Mouse (Mus musculus): ENCODE results near the gene Adamtsl4.
"Not testable (repeated sequence)": the region's sequence is repeated elsewhere in the genome, so short reads cannot be mapped to it uniquely, and the experiment has no call there.

The Adamtsl4 gene

GRCm38 (mm10) chr3:95676745-95677419, 10.8 kb downstream of the Adamtsl4 start:
- DNase-seq (ENCODE audit: low spot score): peak; percentile 74

- DNase-seq (ENCODE audit: low spot score): peak; percentile 63
Measured at GRCm38 (mm10) chr3:95675301-95676092, 12.2 kb downstream of the Adamtsl4 start.

- DNase-seq (ENCODE audit: low spot score): no peak
Measured at GRCm38 (mm10) chr3:95674812-95675211, 12.9 kb downstream of the Adamtsl4 start.

GRCm38 (mm10) chr3:95674236-95674635, 13.5 kb downstream of the Adamtsl4 start:
- peak; percentile 65 for DNase-seq (ENCODE audit: low spot score)

GRCm38 (mm10) chr3:95673707-95674211, 14.0 kb downstream of the Adamtsl4 start:
- no peak for DNase-seq (ENCODE audit: low spot score)

GRCm38 (mm10) chr3:95672861-95673706, 14.6 kb downstream of the Adamtsl4 start:
- no peak for DNase-seq (ENCODE audit: low spot score)

GRCm38 (mm10) chr3:95672461-95672860, 15.3 kb downstream of the Adamtsl4 start:
- no peak for DNase-seq (ENCODE audit: low spot score)

GRCm38 (mm10) chr3:95671201-95671600, 16.5 kb downstream of the Adamtsl4 start:
- no peak for DNase-seq (ENCODE audit: low spot score)

- not testable (repeated sequence) for DNase-seq (ENCODE audit: low spot score)
Measured at GRCm38 (mm10) chr3:95670419-95670818, 17.3 kb downstream of the Adamtsl4 start.

GRCm38 (mm10) chr3:95669309-95669665, 18.4 kb downstream of the Adamtsl4 start:
- DNase-seq (ENCODE audit: low spot score): no peak

- DNase-seq (ENCODE audit: low spot score): no peak
Measured at GRCm38 (mm10) chr3:95668589-95669308, 19.0 kb downstream of the Adamtsl4 start.

GRCm38 (mm10) chr3:95668026-95668425, 19.7 kb downstream of the Adamtsl4 start:
- DNase-seq (ENCODE audit: low spot score): peak; percentile 42

GRCm38 (mm10) chr3:95667521-95667920, 20.2 kb downstream of the Adamtsl4 start:
- no peak for DNase-seq (ENCODE audit: low spot score)

GRCm38 (mm10) chr3:95666124-95666844, 21.4 kb downstream of the Adamtsl4 start:
- peak; percentile 69 for DNase-seq (ENCODE audit: low spot score)

GRCm38 (mm10) chr3:95664940-95665352, 22.8 kb downstream of the Adamtsl4 start:
- DNase-seq (ENCODE audit: low spot score): no peak

GRCm38 (mm10) chr3:95663969-95664608, 23.6 kb downstream of the Adamtsl4 start:
- DNase-seq (ENCODE audit: low spot score): no peak

GRCm38 (mm10) chr3:95663486-95663885, 24.2 kb downstream of the Adamtsl4 start:
- no peak for DNase-seq (ENCODE audit: low spot score)

- no peak for DNase-seq (ENCODE audit: low spot score)
Measured at GRCm38 (mm10) chr3:95662724-95663449, 24.8 kb downstream of the Adamtsl4 start.

GRCm38 (mm10) chr3:95661945-95662715, 25.6 kb downstream of the Adamtsl4 start:
- DNase-seq (ENCODE audit: low spot score): no peak

Measured in testis, postnatal 14 days (tissue).